Mouse (Mus musculus): ENCODE data around the gene Bpgm. TPM values are rescaled to one million over a fixed set of nuclear protein-coding genes. Genes with fewer than 3 reads are reported as not detected.

Gene Bpgm
- total RNA-seq, 2 experiments from 2014 or later = 601 to 1,621 TPM

- ATAC-seq (replicated peaks; ENCODE audit: low FRiP score, poor library complexity, severe bottlenecking) = no peak
Observed at GRCm38 (mm10) chr6:34482842-34483241, 6.8 kb downstream of the Bpgm start.

- ATAC-seq (replicated peaks; ENCODE audit: low FRiP score, poor library complexity, severe bottlenecking) = no peak
Observed at GRCm38 (mm10) chr6:34483390-34483789, 7.4 kb downstream of the Bpgm start.

GRCm38 (mm10) chr6:34483811-34484210 lies 7.8 kb downstream of the Bpgm start:
- no peak for ATAC-seq (replicated peaks; ENCODE audit: low FRiP score, poor library complexity, severe bottlenecking)

- peak; percentile 87 for ATAC-seq (replicated peaks; ENCODE audit: low FRiP score, poor library complexity, severe bottlenecking)
Observed at GRCm38 (mm10) chr6:34486071-34486626, 10.1 kb downstream of the Bpgm start.

GRCm38 (mm10) chr6:34493327-34494095 lies 17.5 kb downstream of the Bpgm start:
- 0 out of 2 replicates have a peak, but pooled peaks have one; percentile 21 for ATAC-seq (replicated peaks; ENCODE audit: low FRiP score, poor library complexity, severe bottlenecking)

- no peak for ATAC-seq (replicated peaks; ENCODE audit: low FRiP score, poor library complexity, severe bottlenecking)
Observed at GRCm38 (mm10) chr6:34495140-34495551, 19.1 kb downstream of the Bpgm start.

- no peak for ATAC-seq (replicated peaks; ENCODE audit: low FRiP score, poor library complexity, severe bottlenecking)
Observed at GRCm38 (mm10) chr6:34497991-34498625, 22.1 kb downstream of the Bpgm start.

GRCm38 (mm10) chr6:34502291-34502690 lies 26.3 kb downstream of the Bpgm start:
- ATAC-seq (replicated peaks; ENCODE audit: low FRiP score, poor library complexity, severe bottlenecking) = no peak

- 0 out of 2 replicates have a peak, but pooled peaks have one; percentile 14 for ATAC-seq (replicated peaks; ENCODE audit: low FRiP score, poor library complexity, severe bottlenecking)
Observed at GRCm38 (mm10) chr6:34505957-34506356, 29.9 kb downstream of the Bpgm start.

- no peak for ATAC-seq (replicated peaks; ENCODE audit: low FRiP score, poor library complexity, severe bottlenecking)
Observed at GRCm38 (mm10) chr6:34507581-34507980, 31.6 kb downstream of the Bpgm start.

GRCm38 (mm10) chr6:34508016-34508415 lies 32.0 kb downstream of the Bpgm start:
- no peak for ATAC-seq (replicated peaks; ENCODE audit: low FRiP score, poor library complexity, severe bottlenecking)

GRCm38 (mm10) chr6:34510277-34510676 lies 34.3 kb downstream of the Bpgm start:
- no peak for ATAC-seq (replicated peaks; ENCODE audit: low FRiP score, poor library complexity, severe bottlenecking)

GRCm38 (mm10) chr6:34511410-34511809 lies 35.4 kb downstream of the Bpgm start:
- peak; percentile 36 for ATAC-seq (replicated peaks; ENCODE audit: low FRiP score, poor library complexity, severe bottlenecking)

GRCm38 (mm10) chr6:34512741-34513140 lies 36.7 kb downstream of the Bpgm start:
- ATAC-seq (replicated peaks; ENCODE audit: low FRiP score, poor library complexity, severe bottlenecking) = no peak

- no peak for ATAC-seq (replicated peaks; ENCODE audit: low FRiP score, poor library complexity, severe bottlenecking)
Observed at GRCm38 (mm10) chr6:34514655-34515054, 38.6 kb downstream of the Bpgm start.

- ATAC-seq (replicated peaks; ENCODE audit: low FRiP score, poor library complexity, severe bottlenecking) = no peak
Observed at GRCm38 (mm10) chr6:34515098-34515782, 39.2 kb downstream of the Bpgm start.

- ATAC-seq (replicated peaks; ENCODE audit: low FRiP score, poor library complexity, severe bottlenecking) = no peak
Observed at GRCm38 (mm10) chr6:34515783-34516099, 39.7 kb downstream of the Bpgm start.

- ATAC-seq (replicated peaks; ENCODE audit: low FRiP score, poor library complexity, severe bottlenecking) = peak; percentile 55
Observed at GRCm38 (mm10) chr6:34517750-34518149, 41.7 kb downstream of the Bpgm start.

GRCm38 (mm10) chr6:34519087-34519486 lies 43.1 kb downstream of the Bpgm start:
- peak; percentile 28; the same call in 1 of the 2 replicates for ATAC-seq (replicated peaks; ENCODE audit: low FRiP score, poor library complexity, severe bottlenecking)

GRCm38 (mm10) chr6:34520491-34520890 lies 44.5 kb downstream of the Bpgm start:
- no peak for ATAC-seq (replicated peaks; ENCODE audit: low FRiP score, poor library complexity, severe bottlenecking)

Measured in erythroblast, adult 5-6 weeks (primary cell).